Mouse (Mus musculus): ENCODE results near the gene Foxn3. TPM values are rescaled to one million over a fixed set of nuclear protein-coding genes. Genes with fewer than 3 reads are reported as not detected.

Foxn3 gene
- polyA plus RNA-seq, 1 experiment, result 71.3 TPM

GRCm38 (mm10) chr12:99510759-99511158 is 52.6 kb downstream of the Foxn3 start:
- H3K27me3 ChIP-seq (ENCODE audit: control insufficient read depth, insufficient read depth, low read length), result no peaks in the 10 kb centered on the region
- H3K27ac ChIP-seq (ENCODE audit: control insufficient read depth, insufficient read depth, low read length), result no peak overlapping the region
- H3K4me3 ChIP-seq (ENCODE audit: control insufficient read depth, insufficient read depth, low read length), result no peak overlapping the region
- 88% methylated on average over 5 of the region's 5 CpGs for WGBS
- peaks cover 7% of the 10 kb centered on the region for H3K4me1 ChIP-seq (replicated peaks; ENCODE audit: control insufficient read depth, insufficient read depth, low read length)
- no peak for TF ChIP-seq CTCF (IDR thresholded peaks at IDR 0.05; ENCODE audit: borderline replicate concordance, control insufficient read depth, extremely low read depth, insufficient read depth, low read length, poor library complexity)
- TF ChIP-seq POLR2A (IDR thresholded peaks at IDR 0.05; ENCODE audit: control insufficient read depth, extremely low read depth, insufficient read depth, low read length, poor library complexity), result no peak
- DNase-seq, result no peak
- H3K36me3 ChIP-seq (ENCODE audit: control insufficient read depth, insufficient read depth, low read length), result no peaks in the 10 kb centered on the region

- TF ChIP-seq POLR2A (IDR thresholded peaks at IDR 0.05; ENCODE audit: control insufficient read depth, extremely low read depth, insufficient read depth, low read length, poor library complexity), result no peak
- no peak for TF ChIP-seq CTCF (IDR thresholded peaks at IDR 0.05; ENCODE audit: borderline replicate concordance, control insufficient read depth, extremely low read depth, insufficient read depth, low read length, poor library complexity)
- no peak for DNase-seq
- Histone ChIP-seq H3K27ac (ENCODE audit: control insufficient read depth, insufficient read depth, low read length) (no peak overlapping the region), H3K4me1 (replicated peaks; ENCODE audit: control insufficient read depth, insufficient read depth, low read length) (no peaks in the 10 kb centered on the region), H3K4me3 (ENCODE audit: control insufficient read depth, insufficient read depth, low read length) (no peak overlapping the region), H3K36me3 (ENCODE audit: control insufficient read depth, insufficient read depth, low read length) (no peaks in the 10 kb centered on the region), H3K27me3 (ENCODE audit: control insufficient read depth, insufficient read depth, low read length) (no peaks in the 10 kb centered on the region)
- 97% methylated on average over 4 of the region's 4 CpGs for WGBS
Observed at GRCm38 (mm10) chr12:99502225-99502624, 61.2 kb downstream of the Foxn3 start.

GRCm38 (mm10) chr12:99498978-99499694 is 64.2 kb downstream of the Foxn3 start:
- Histone ChIP-seq H3K27ac (ENCODE audit: control insufficient read depth, insufficient read depth, low read length) (no peak overlapping the region), H3K36me3 (ENCODE audit: control insufficient read depth, insufficient read depth, low read length) (no peaks in the 10 kb centered on the region), H3K4me1 (replicated peaks; ENCODE audit: control insufficient read depth, insufficient read depth, low read length) (no peaks in the 10 kb centered on the region), H3K4me3 (ENCODE audit: control insufficient read depth, insufficient read depth, low read length) (no peak overlapping the region), H3K27me3 (ENCODE audit: control insufficient read depth, insufficient read depth, low read length) (no peaks in the 10 kb centered on the region)
- DNase-seq, result no peak
- TF ChIP-seq POLR2A (IDR thresholded peaks at IDR 0.05; ENCODE audit: control insufficient read depth, extremely low read depth, insufficient read depth, low read length, poor library complexity), result no peak
- 91% methylated on average over 9 of the region's 9 CpGs for WGBS

- TF ChIP-seq POLR2A (IDR thresholded peaks at IDR 0.05; ENCODE audit: control insufficient read depth, extremely low read depth, insufficient read depth, low read length, poor library complexity) (no peak), CTCF (IDR thresholded peaks at IDR 0.05; ENCODE audit: borderline replicate concordance, control insufficient read depth, extremely low read depth, insufficient read depth, low read length, poor library complexity) (no peak)
- H3K4me1 ChIP-seq (replicated peaks; ENCODE audit: control insufficient read depth, insufficient read depth, low read length), result no peaks in the 10 kb centered on the region
- 93% methylated on average over 18 of the region's 18 CpGs for WGBS
- no peaks in the 10 kb centered on the region for H3K36me3 ChIP-seq (ENCODE audit: control insufficient read depth, insufficient read depth, low read length)
- H3K27me3 ChIP-seq (ENCODE audit: control insufficient read depth, insufficient read depth, low read length), result no peaks in the 10 kb centered on the region
- DNase-seq, result no peak
- no peak overlapping the region for H3K4me3 ChIP-seq (ENCODE audit: control insufficient read depth, insufficient read depth, low read length)
- H3K27ac ChIP-seq (ENCODE audit: control insufficient read depth, insufficient read depth, low read length), result no peak overlapping the region
Observed at GRCm38 (mm10) chr12:99498189-99498977, 65.0 kb downstream of the Foxn3 start.

- Histone ChIP-seq H3K4me1 (replicated peaks; ENCODE audit: control insufficient read depth, insufficient read depth, low read length) (no peaks in the 10 kb centered on the region), H3K27me3 (ENCODE audit: control insufficient read depth, insufficient read depth, low read length) (no peaks in the 10 kb centered on the region), H3K36me3 (ENCODE audit: control insufficient read depth, insufficient read depth, low read length) (no peaks in the 10 kb centered on the region), H3K27ac (ENCODE audit: control insufficient read depth, insufficient read depth, low read length) (no peak overlapping the region), H3K4me3 (ENCODE audit: control insufficient read depth, insufficient read depth, low read length) (no peak overlapping the region)
- DNase-seq, result no peak
- 72% methylated on average over 3 of the region's 3 CpGs for WGBS
- TF ChIP-seq CTCF (IDR thresholded peaks at IDR 0.05; ENCODE audit: borderline replicate concordance, control insufficient read depth, extremely low read depth, insufficient read depth, low read length, poor library complexity) (no peak), POLR2A (IDR thresholded peaks at IDR 0.05; ENCODE audit: control insufficient read depth, extremely low read depth, insufficient read depth, low read length, poor library complexity) (no peak)
Observed at GRCm38 (mm10) chr12:99496945-99497344, 66.4 kb downstream of the Foxn3 start.

- TF ChIP-seq POLR2A (IDR thresholded peaks at IDR 0.05; ENCODE audit: control insufficient read depth, extremely low read depth, insufficient read depth, low read length, poor library complexity), result no peak
- no peak for TF ChIP-seq CTCF (IDR thresholded peaks at IDR 0.05; ENCODE audit: borderline replicate concordance, control insufficient read depth, extremely low read depth, insufficient read depth, low read length, poor library complexity)
- Histone ChIP-seq H3K4me3 (ENCODE audit: control insufficient read depth, insufficient read depth, low read length) (no peak overlapping the region), H3K27ac (ENCODE audit: control insufficient read depth, insufficient read depth, low read length) (no peak overlapping the region), H3K36me3 (ENCODE audit: control insufficient read depth, insufficient read depth, low read length) (no peaks in the 10 kb centered on the region), H3K27me3 (ENCODE audit: control insufficient read depth, insufficient read depth, low read length) (no peaks in the 10 kb centered on the region), H3K4me1 (replicated peaks; ENCODE audit: control insufficient read depth, insufficient read depth, low read length) (no peaks in the 10 kb centered on the region)
- DNase-seq, result no peak
- 98% methylated on average over 6 of the region's 6 CpGs for WGBS
Observed at GRCm38 (mm10) chr12:99490216-99490615, 73.2 kb downstream of the Foxn3 start.

Data from thymus, adult 2 months (tissue).